Mouse (Mus musculus) thymus, postnatal 10 days (tissue): ENCODE data around the gene Slc36a3.
"Not testable (repeated sequence)": the region's sequence is repeated elsewhere in the genome, so short reads cannot be mapped to it uniquely, and the experiment has no call there.

Experiments used
- DNase-seq, 2 experiments: peaks; one replicate each; pipeline ENCODE4 v3.0.0; 2021; ENCODE audit warnings: low spot score in 2 of 2

Gene Slc36a3

GRCm38 (mm10) chr11:55106636-55107035, 44.9 kb downstream of the Slc36a3 start:
- no peak for DNase-seq

- DNase-seq: no peak
These were observed 46.1 kb downstream of the Slc36a3 start for GRCm38 (mm10) chr11:55105389-55105788.

DNA sequence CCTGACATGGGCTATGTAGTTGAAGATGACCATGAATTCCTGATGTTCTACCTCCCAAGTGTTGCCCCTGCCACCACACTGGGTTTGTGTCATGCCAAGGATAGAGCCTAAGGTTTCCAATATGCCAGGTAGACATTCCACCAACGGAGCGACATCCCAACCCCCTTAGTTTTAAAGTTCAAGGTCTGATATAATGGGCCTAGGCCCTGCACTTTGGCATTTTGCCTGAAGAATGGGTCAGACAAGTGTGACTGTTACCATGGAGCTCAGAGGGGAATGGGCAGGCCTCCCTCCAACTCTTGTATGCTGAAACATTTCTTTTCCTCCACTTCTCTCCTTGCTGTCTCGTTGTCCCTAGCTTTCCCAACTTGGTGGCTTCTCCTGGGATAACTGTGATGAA, 48.3 kb downstream of the Slc36a3 start:
- no peak for DNase-seq

- DNase-seq: no peak
These were observed 49.5 kb downstream of the Slc36a3 start for GRCm38 (mm10) chr11:55102015-55102414.

GRCm38 (mm10) chr11:55099868-55100267, 51.6 kb downstream of the Slc36a3 start:
- DNase-seq: no peak

GRCm38 (mm10) chr11:55099019-55099771, 52.3 kb downstream of the Slc36a3 start:
- no peak for DNase-seq

DNA sequence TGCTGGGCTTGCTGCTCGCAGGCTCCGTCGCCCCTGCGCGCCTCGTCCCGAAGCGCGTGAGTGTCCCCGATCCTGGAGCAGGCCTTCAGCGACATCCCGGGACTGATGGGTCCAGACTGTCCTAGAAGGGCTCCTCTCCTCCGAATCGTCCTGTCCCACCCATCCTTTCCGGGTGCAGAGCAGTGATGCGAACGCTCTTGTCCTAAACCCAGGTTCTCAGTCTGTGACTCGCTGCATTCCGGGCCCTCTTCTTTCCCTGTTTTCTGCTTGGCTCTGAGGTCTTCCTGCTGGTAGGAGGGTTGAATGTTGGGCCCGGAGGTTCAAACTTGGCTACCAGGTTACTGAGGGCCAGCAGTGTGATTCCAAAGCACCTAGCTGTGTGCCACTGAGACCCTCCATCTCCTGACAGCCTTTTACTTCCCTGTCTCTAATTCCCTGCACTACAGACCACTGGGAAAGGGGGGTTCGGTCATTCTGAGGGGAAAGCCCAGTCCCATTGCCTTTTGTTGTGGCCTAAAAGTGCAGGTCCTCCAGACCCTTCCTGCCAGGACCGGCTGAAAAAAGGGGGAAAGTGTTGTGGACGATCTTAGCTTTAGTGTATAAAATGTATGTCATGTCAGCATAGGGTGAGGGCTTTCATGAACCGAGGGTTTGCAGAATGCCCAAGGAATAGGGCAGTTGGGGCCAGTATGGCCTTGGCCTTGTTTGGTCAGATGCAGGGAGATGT, 53.2 kb downstream of the Slc36a3 start:
- no peak for DNase-seq

GRCm38 (mm10) chr11:55097463-55098188, 53.9 kb downstream of the Slc36a3 start, which contains the start of gene Gm2a:
TSS of gene Gm2a (plus strand) at chr11:55098115.
- peak; percentile 93 to 95 for DNase-seq

DNA sequence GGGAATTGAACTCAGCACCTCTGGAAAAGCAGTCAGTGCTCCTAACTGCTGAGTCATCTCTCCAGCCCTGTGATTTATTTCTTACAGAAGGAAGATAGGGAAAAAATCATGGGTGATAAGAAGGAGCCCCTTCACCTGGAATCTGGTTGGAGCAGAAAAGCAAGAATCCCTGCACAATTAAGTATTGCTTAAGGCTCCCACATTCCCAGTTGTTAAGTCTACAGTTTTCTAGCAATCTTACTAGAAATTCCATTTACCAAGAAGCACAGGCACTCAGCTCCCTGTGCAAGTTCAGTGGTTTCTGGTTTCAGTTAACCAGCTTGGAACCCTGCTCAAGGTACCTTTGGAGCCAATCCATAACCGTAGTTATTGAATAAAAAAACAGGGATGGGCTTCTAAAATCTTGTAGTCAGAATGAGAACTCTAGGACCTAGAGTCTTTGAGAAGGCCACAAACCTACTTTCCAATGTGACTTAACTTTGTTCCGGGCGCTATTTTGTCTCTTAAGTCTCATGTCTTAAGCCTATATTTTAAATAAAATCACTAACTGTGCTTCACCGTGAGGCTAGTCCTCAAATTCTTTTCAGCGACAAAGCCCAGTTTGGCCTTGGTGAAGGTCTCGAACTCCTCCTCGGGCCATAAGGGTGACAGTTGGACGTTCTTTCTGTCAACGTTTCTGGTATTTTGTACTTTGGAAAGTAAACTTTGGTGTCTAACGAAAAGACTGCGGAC, 54.6 kb downstream of the Slc36a3 start:
- DNase-seq: no peak

DNA sequence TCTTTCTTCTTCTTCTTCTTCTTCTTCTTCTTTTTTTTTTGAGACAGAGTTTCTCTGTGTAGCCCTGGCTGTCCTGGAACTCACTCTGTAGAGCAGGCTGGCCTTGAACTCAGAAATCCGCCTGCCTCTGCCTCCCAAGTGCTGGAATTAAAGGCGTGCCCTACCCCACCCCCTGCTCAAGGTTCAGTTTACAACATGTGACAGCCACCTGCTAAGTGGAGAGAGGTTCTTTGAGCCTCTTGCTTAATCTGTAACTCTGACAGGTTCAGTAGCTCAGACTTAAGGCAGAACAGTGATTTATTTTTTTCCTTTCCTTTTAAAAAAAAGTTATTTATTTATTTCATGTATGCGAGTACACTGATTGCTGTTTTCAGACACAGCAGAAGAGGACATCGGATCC, 55.2 kb downstream of the Slc36a3 start:
- DNase-seq: not testable (repeated sequence)

- DNase-seq: no peak
These were observed 58.4 kb downstream of the Slc36a3 start for GRCm38 (mm10) chr11:55093096-55093495.

- DNase-seq: no peak
These were observed 61.6 kb downstream of the Slc36a3 start for GRCm38 (mm10) chr11:55089892-55090291.

GRCm38 (mm10) chr11:55087006-55087405, 64.5 kb downstream of the Slc36a3 start:
- DNase-seq: peak in 1 of 2 experiments; percentile 66

DNA sequence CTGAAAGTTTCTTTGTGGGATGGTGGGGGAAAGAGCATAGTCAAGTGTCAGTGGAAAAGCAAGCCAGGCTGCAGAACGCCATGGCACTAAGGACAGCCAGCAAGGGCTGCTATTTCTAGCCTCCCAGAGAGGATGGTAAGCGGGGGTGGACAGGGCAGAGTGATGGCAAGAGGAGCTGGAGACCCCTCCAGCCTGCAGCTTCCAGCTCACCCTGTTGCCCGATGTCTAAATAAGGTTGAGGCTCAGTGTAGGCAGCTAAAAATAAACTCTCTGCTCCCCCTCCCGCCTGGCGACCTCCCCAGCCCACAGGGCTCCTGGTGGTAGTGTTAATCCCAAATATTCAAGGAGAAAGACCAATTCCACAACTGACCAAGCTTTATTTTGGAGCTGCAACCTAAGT, 66.1 kb downstream of the Slc36a3 start:
- no peak for DNase-seq

GRCm38 (mm10) chr11:55084629-55085028, 66.9 kb downstream of the Slc36a3 start:
- no peak for DNase-seq

GRCm38 (mm10) chr11:55081206-55081605, 70.3 kb downstream of the Slc36a3 start:
- DNase-seq: no peak

DNA sequence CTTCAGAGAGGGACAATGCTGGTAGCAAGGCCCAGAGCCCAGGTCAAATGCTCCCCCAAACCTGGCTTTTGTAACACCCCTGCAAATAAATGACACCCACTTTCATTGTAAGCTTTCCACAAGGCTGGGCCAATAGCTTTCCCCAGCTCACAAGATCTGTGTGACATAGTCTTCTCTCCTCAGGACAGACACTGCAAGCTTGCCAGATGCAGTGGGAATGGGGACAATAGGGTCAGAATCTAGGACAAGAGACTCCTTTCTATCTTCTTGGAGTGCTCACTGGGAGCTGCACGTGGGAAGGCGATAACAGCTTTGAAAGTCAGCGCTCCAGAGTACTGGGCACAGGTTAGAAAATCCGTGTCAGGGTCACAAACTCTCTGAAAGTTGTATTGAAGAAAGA, 72.3 kb downstream of the Slc36a3 start:
- DNase-seq: no peak

DNA sequence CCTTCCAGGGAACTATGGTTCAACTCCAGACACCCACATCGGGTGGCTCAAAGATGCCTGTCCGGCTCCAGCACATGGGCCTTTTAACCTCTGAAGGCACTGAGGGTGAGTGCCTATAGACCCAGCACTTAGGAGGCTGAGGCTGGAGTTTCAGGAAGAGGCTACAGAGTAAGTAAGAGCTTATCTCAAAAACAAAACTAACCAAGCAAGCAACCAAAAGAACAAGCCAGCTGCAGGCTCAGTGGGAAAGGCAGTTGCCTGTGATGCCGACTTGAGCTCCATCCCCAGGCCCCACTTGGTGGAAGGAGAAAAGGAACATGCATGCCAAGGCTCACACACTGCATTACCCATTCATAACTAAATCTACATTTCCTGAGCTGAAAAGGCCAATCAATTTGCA, 73.0 kb downstream of the Slc36a3 start:
- peak in 1 of 2 experiments; percentile 38 for DNase-seq

DNA sequence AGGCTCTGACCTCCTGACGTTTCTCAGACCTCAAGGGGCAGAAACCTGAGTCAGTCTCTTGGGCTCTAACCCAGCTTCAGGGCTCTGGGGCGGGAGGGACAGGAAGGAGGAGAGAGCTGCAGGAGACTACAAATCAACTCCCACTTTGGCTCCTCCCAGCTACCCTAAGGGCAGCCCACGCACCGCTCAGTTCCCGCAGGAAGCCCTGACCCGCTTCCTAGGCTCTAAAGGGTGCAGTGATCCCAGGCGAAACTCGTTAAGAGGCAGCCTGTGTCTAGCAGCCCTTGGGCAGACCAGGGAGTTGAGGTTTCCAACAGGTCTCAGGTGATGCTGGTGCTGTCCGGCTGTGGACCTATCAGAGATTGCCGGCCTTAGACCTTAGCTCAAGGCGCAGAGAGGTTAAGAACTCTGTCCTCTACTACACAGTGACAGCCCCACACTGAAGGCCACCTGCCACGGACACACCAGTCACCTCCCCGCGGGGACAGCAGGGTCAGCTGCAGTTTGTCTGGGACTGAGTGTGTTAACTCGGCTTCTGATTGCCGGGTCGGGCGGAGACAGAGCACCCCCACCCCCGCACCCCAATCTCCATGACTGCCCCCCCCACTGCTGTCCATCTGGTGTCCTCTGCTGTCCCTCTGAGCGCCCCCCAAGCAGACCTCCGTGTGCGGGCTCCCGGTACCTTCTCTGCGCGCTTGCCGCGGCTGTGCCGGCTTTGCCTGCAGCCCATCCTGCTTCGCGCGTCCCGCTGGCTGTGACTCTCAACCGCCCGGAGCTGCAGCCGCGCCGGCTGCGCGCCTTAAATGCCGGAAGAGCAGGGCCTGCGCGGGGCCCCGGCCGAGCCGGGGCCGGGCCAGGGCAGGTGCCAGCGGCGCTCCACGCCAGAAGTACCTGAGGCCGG, 73.9 kb downstream of the Slc36a3 start, which contains the start of gene Ccdc69:
Ccdc69 (minus strand) TSS at position 801 of the 901 bp plus-strand sequence.
- DNase-seq: peak; percentile 59 to 76

DNA sequence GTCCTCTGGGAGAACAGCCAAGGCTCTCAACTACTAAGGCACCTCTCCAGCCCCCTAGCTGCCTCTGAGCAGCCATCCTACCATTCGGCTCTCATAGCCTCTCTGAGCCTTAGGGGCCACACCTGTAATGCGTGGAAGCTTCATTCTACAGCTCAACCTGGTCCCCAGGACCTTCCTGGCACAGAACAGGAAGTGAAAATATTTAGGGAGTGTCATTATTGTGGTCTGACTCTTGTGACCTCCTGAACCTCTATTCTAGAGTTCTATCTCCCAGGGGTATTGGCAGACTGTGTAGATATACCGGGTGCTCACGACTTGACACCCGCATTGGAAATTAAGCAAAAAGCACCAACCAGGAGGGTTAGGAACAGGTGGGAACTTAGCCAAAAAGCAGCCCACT, 75.3 kb downstream of the Slc36a3 start:
- DNase-seq: no peak

DNA sequence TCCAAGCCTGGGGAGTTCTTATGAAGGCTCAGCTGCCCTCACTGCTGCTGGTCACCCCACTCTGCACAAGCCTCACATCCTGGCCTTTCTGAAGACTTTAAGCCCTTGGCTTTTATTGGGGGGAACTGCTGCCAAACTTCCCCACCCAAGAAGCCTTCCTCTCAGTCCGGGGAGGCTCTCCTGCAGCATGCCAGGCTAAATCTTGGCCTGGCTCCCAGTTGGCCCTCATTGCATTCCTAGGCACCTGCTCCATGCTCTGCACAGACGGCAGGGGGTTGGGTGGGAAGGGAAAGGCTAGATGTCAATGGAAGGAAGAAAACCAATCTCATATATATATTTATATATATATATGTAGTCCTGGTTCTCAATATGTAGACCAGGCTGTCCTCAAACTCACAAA, 75.9 kb downstream of the Slc36a3 start:
- DNase-seq: no peak
